Mouse (Mus musculus): ENCODE measurements at regions not wholly inside any gene's neighbourhood (a gene's known extent, or its start where the extent isn't known, plus 50 kb on each side); places are given as distances from the start of the nearest gene placed in this dataset.

DNA sequence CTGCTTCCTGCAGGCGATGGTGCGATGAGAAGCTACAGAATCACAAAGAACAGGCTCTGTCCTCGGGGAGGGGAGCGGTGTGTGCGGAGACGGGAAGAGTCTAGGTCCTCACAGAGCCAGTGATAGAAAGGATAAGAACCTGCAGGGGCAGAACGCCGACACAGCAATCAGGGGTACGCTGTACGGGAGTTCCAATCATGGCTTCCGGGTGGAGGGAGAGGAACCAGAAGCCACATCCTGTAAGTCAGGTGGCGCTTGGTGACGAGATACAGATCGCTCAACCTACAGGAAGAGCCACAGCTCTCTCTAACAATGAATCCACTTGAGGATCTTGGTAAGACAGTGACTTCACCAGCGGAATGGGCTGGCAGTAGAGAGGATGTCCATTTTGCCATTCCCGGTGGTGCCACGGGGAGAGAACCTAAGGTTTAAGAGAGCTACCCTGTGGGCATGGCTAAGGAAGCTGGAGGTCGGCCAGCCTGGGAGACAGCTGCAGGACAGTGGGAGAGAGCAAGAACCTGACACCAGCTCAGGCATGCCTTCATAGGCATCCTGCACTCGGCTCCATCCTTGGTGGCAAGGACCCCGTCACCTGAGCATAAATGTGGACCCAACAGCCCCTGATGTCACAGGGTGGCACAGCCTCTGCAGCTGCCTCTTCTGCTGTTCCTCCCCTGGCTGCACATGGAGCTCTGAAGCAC lies 137.9 kb upstream of the Azi2 start:
- 85% methylated on average over 20 of the region's 20 CpGs for WGBS
- Histone ChIP-seq H3K27me3 (ENCODE audit: insufficient read depth, low read length) (no peaks in the 10 kb centered on the region), H3K9ac (replicated peaks; ENCODE audit: low read length) (no peak overlapping the region), H3K4me1 (ENCODE audit: insufficient read depth, low read length) (no peaks in the 10 kb centered on the region), H3K27ac (no peak overlapping the region), H3K36me3 (ENCODE audit: insufficient read depth, low read length) (no peaks in the 10 kb centered on the region), H3K4me2 (ENCODE audit: low read depth, low read length) (no peak overlapping the region), H3K9me3 (ENCODE audit: low read length) (no peaks in the 10 kb centered on the region), H3K4me3 (ENCODE audit: low read length) (no peak overlapping the region)
- ATAC-seq (peak; percentile 32; the same call in 1 of the 2 replicates), DNase-seq (ENCODE audit: low spot score) (no peak)
- TF ChIP-seq CTCF (IDR thresholded peaks at IDR 0.05; ENCODE audit: low read depth), result no peak

- DNase-seq (ENCODE audit: low spot score) (no peak), ATAC-seq (no peak)
- no peak overlapping the region for H3K4me3 ChIP-seq (ENCODE audit: low read length)
- H3K4me1 ChIP-seq (ENCODE audit: insufficient read depth, low read length), result no peaks in the 10 kb centered on the region
- no peaks in the 10 kb centered on the region for H3K27me3 ChIP-seq (ENCODE audit: insufficient read depth, low read length)
- H3K4me2 ChIP-seq (ENCODE audit: low read depth, low read length), result no peak overlapping the region
- H3K27ac ChIP-seq, result no peak overlapping the region
- TF ChIP-seq CTCF (IDR thresholded peaks at IDR 0.05; ENCODE audit: low read depth), result no peak
- 88% methylated on average over 12 of the region's 12 CpGs for WGBS
- H3K36me3 ChIP-seq (ENCODE audit: insufficient read depth, low read length), result no peaks in the 10 kb centered on the region
- no peaks in the 10 kb centered on the region for H3K9me3 ChIP-seq (ENCODE audit: low read length)
- H3K9ac ChIP-seq (replicated peaks; ENCODE audit: low read length), result no peak overlapping the region
These were observed 139.7 kb upstream of the Azi2 start for GRCm38 (mm10) chr9:117900631-117901030.

DNA sequence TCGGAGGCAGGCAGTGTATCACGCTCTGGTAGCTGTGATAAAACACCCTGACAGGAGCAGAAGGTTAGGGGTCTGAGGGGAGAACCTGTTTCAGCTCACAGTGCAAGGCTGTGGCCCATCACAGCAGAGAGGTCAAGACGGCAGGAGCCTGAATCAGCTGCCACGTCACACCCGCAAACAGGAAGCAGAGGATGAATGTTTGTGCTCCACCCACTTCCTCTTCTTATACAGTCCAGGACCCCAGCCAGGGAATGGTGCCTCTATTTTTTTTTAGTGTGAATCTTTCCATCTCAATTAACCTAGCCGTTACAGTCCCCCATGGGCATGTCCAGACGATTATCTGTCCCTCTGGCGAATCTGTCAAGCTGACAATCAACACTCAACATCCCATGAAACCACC lies 143.8 kb upstream of the Azi2 start:
- Histone ChIP-seq H3K36me3 (ENCODE audit: insufficient read depth, low read length) (no peaks in the 10 kb centered on the region), H3K4me3 (ENCODE audit: low read length) (no peak overlapping the region), H3K4me2 (ENCODE audit: low read depth, low read length) (no peak overlapping the region), H3K27me3 (ENCODE audit: insufficient read depth, low read length) (no peaks in the 10 kb centered on the region), H3K9ac (replicated peaks; ENCODE audit: low read length) (no peak overlapping the region), H3K27ac (no peak overlapping the region), H3K9me3 (ENCODE audit: low read length) (no peaks in the 10 kb centered on the region), H3K4me1 (ENCODE audit: insufficient read depth, low read length) (no peaks in the 10 kb centered on the region)
- no peak for ATAC-seq
- no peak for DNase-seq (ENCODE audit: low spot score)
- 65% methylated on average over 8 of the region's 8 CpGs for whole genome bisulfite sequencing
- TF ChIP-seq CTCF (IDR thresholded peaks at IDR 0.05; ENCODE audit: low read depth), result no peak

DNA sequence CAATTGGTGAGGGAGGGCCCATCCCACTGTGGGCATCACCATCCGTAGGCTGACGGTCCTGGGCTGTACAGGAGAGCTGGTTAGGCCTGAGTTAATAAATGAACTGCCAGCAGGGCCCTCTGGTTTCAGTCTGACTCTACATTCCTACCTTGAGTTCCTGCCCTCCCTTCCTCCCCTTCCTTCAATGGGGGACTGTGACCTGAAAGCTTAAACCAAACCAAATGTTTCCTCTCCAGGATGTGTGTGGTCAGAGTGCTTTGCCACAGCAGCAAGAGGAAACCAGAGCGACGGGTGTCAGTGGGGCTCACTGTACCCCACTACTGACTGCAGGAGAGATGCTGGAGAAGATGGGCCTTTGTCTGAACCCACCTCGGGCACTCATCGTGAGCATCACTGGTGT lies 147.7 kb upstream of the Azi2 start:
- Histone ChIP-seq H3K4me1 (ENCODE audit: insufficient read depth, low read length) (no peaks in the 10 kb centered on the region), H3K9me3 (ENCODE audit: low read length) (no peaks in the 10 kb centered on the region), H3K27ac (no peak overlapping the region), H3K4me2 (ENCODE audit: low read depth, low read length) (no peak overlapping the region), H3K27me3 (ENCODE audit: insufficient read depth, low read length) (no peaks in the 10 kb centered on the region), H3K9ac (replicated peaks; ENCODE audit: low read length) (no peak overlapping the region), H3K4me3 (ENCODE audit: low read length) (no peak overlapping the region), H3K36me3 (ENCODE audit: insufficient read depth, low read length) (no peaks in the 10 kb centered on the region)
- TF ChIP-seq CTCF (IDR thresholded peaks at IDR 0.05; ENCODE audit: low read depth), result no peak
- ATAC-seq (no peak), DNase-seq (ENCODE audit: low spot score) (no peak)
- WGBS, result 83% methylated on average over 6 of the region's 6 CpGs

DNA sequence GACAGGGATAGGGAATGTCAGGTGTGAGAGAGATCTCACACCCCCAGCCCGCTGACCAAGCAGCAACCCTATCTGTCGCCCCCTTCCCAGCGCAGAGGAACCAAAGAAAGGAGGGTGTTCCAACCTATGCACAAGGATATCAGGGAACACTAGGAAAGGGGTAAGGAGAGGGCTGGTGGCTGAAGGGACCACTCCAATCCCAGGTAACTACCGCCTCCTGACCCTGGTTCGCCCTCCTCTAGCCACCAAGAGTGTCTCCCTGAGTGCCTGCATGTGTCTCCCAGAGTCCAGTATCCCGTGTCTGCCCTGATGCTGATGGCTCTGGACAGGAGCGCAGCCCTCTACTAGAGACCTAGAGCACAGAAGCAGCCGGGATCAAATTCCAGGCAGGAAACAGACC lies 167.1 kb upstream of the Azi2 start:
- 0 out of 2 replicates have a peak, but pooled peaks cover 6% of the 10 kb centered on the region for H3K4me1 ChIP-seq (ENCODE audit: insufficient read depth, low read length)
- DNase-seq (ENCODE audit: low spot score), result no peak
- 32% methylated on average over 8 of the region's 8 CpGs for WGBS
- ATAC-seq, result peak; percentile 33
- peak overlapping the region; percentile 66 for H3K4me3 ChIP-seq (ENCODE audit: low read length)
- no peaks in the 10 kb centered on the region for H3K36me3 ChIP-seq (ENCODE audit: insufficient read depth, low read length)
- peak overlapping the region; percentile 82; the same call in 1 of the 2 replicates for H3K27ac ChIP-seq
- H3K27me3 ChIP-seq (ENCODE audit: insufficient read depth, low read length), result no peaks in the 10 kb centered on the region
- peak overlapping the region; percentile 69 for H3K9ac ChIP-seq (replicated peaks; ENCODE audit: low read length)
- H3K9me3 ChIP-seq (ENCODE audit: low read length), result no peaks in the 10 kb centered on the region
- peak overlapping the region; percentile 86 for H3K4me2 ChIP-seq (ENCODE audit: low read depth, low read length)
- no peak for TF ChIP-seq CTCF (IDR thresholded peaks at IDR 0.05; ENCODE audit: low read depth)

DNA sequence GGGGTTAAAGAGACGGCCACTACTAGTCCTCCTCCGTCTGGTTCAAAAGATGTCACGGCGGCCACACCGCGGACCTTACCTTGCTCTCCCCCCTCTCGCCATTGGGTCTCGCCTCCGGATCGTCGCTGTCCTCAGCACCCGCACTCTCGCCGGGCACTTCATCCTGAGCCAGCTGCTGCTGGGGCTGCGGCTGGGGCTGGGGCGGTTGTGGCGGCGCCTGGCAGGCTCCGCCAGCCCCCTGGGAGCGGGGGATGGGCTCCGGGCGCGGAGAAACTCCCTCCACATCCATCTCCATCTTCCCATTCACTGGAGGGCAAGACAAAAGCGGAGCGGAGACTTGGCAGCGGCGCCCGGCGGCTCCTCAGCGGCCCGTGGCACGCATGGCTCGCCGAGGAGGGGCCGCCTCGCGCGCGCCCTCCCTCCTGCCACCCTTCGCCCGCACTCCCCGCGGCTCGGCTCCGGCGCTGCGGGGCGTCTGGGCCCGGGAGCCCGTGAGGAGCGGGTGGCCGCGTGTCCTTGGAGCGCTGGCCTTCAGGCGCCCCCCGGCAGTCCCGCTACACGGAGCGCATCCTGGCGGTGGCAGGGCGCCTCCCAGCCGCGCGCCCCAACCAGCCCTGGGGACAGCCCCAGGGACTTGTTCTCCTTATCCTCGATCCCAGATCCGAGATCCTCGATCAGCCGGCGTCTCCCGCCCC lies 167.8 kb upstream of the Azi2 start:
- peak overlapping the region; percentile 82 for H3K27ac ChIP-seq
- peak overlapping the region; percentile 66 for H3K4me3 ChIP-seq (ENCODE audit: low read length)
- 2% methylated on average over 66 of the region's 70 CpGs for WGBS
- 0 out of 2 replicates have a peak, but pooled peaks cover 6% of the 10 kb centered on the region for H3K4me1 ChIP-seq (ENCODE audit: insufficient read depth, low read length)
- TF ChIP-seq CTCF (IDR thresholded peaks at IDR 0.05; ENCODE audit: low read depth), result no peak
- no peaks in the 10 kb centered on the region for H3K36me3 ChIP-seq (ENCODE audit: insufficient read depth, low read length)
- no peaks in the 10 kb centered on the region for H3K27me3 ChIP-seq (ENCODE audit: insufficient read depth, low read length)
- ATAC-seq, result peak; percentile 82
- peak overlapping the region; percentile 69 for H3K9ac ChIP-seq (replicated peaks; ENCODE audit: low read length)
- H3K9me3 ChIP-seq (ENCODE audit: low read length), result no peaks in the 10 kb centered on the region
- H3K4me2 ChIP-seq (ENCODE audit: low read depth, low read length), result peak overlapping the region; percentile 86
- DNase-seq (ENCODE audit: low spot score), result peak; percentile 72

DNA sequence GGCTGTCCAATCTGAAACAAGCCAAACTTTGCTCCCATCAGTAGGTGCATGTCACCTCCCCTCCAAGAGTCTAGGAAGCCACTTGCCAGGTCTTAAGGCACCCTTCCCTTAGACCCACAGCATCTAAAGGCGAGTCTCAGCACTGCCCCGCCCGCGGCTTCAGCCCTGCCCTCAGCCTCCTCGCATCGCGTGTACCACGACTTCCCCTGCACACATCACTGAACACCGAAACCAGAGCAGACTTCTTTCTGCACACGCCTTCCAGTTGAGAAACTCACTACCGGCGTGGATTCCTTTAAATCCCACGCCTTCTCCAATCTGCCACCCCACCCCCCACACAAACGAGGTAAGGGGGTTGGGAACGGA lies 168.3 kb upstream of the Azi2 start:
- H3K9ac ChIP-seq (replicated peaks; ENCODE audit: low read length), result peak overlapping the region; percentile 69
- H3K4me3 ChIP-seq (ENCODE audit: low read length), result peak overlapping the region; percentile 66
- H3K4me2 ChIP-seq (ENCODE audit: low read depth, low read length), result peak overlapping the region; percentile 86
- no peak for TF ChIP-seq CTCF (IDR thresholded peaks at IDR 0.05; ENCODE audit: low read depth)
- H3K36me3 ChIP-seq (ENCODE audit: insufficient read depth, low read length), result no peaks in the 10 kb centered on the region
- WGBS, result 1% methylated on average over 15 of the region's 15 CpGs
- 0 out of 2 replicates have a peak, but pooled peaks cover 6% of the 10 kb centered on the region for H3K4me1 ChIP-seq (ENCODE audit: insufficient read depth, low read length)
- ATAC-seq (peak; percentile 57), DNase-seq (ENCODE audit: low spot score) (peak; percentile 54)
- H3K9me3 ChIP-seq (ENCODE audit: low read length), result no peaks in the 10 kb centered on the region
- H3K27me3 ChIP-seq (ENCODE audit: insufficient read depth, low read length), result no peaks in the 10 kb centered on the region
- peak overlapping the region; percentile 82 for H3K27ac ChIP-seq

All from hindbrain, postnatal 0 days (tissue).